Mouse (Mus musculus): ENCODE measurements around the gene Vav3. TPM values are rescaled to one million over a fixed set of nuclear protein-coding genes. Genes with fewer than 3 reads are reported as not detected.

Gene Vav3
- polyA plus RNA-seq, 1 experiment from 2014 or later = 10.4 TPM

GRCm38 (mm10) chr3:109701301-109701700 lies 360.8 kb downstream of the Vav3 start:
- Histone ChIP-seq H3K4me3 (ENCODE audit: low read depth, low read length) (no peak overlapping the region), H3K9ac (ENCODE audit: low read depth, low read length) (no peak overlapping the region), H3K36me3 (ENCODE audit: control insufficient read depth, insufficient read depth) (no peaks in the 10 kb centered on the region), H3K27me3 (replicated peaks; ENCODE audit: control insufficient read depth, insufficient read depth, low read length) (no peaks in the 10 kb centered on the region), H3K4me1 (replicated peaks; ENCODE audit: control insufficient read depth, insufficient read depth, low read length) (no peaks in the 10 kb centered on the region), H3K4me2 (replicated peaks; ENCODE audit: low read depth) (no peak overlapping the region), H3K27ac (ENCODE audit: low read depth, low read length) (no peak overlapping the region), H3K9me3 (ENCODE audit: control insufficient read depth) (no peaks in the 10 kb centered on the region)
- WGBS = 34% methylated on average over 1 of the region's 1 CpGs
- no peak for TF ChIP-seq CTCF (IDR thresholded peaks at IDR 0.05; ENCODE audit: low read depth)
- no peak for ATAC-seq

- TF ChIP-seq CTCF (IDR thresholded peaks at IDR 0.05; ENCODE audit: low read depth) = no peak
- Histone ChIP-seq H3K36me3 (ENCODE audit: control insufficient read depth, insufficient read depth) (no peaks in the 10 kb centered on the region), H3K9me3 (ENCODE audit: control insufficient read depth) (no peaks in the 10 kb centered on the region), H3K4me1 (replicated peaks; ENCODE audit: control insufficient read depth, insufficient read depth, low read length) (no peaks in the 10 kb centered on the region), H3K27me3 (replicated peaks; ENCODE audit: control insufficient read depth, insufficient read depth, low read length) (no peaks in the 10 kb centered on the region), H3K27ac (ENCODE audit: low read depth, low read length) (no peak overlapping the region), H3K9ac (ENCODE audit: low read depth, low read length) (no peak overlapping the region), H3K4me3 (ENCODE audit: low read depth, low read length) (no peak overlapping the region), H3K4me2 (replicated peaks; ENCODE audit: low read depth) (no peak overlapping the region)
- ATAC-seq = no peak
- 81% methylated on average over 2 of the region's 2 CpGs for WGBS
These were observed 367.5 kb downstream of the Vav3 start for GRCm38 (mm10) chr3:109707786-109708460.

- Histone ChIP-seq H3K27me3 (replicated peaks; ENCODE audit: control insufficient read depth, insufficient read depth, low read length) (no peaks in the 10 kb centered on the region), H3K36me3 (ENCODE audit: control insufficient read depth, insufficient read depth) (no peaks in the 10 kb centered on the region), H3K4me2 (replicated peaks; ENCODE audit: low read depth) (no peak overlapping the region), H3K9me3 (ENCODE audit: control insufficient read depth) (no peaks in the 10 kb centered on the region), H3K9ac (ENCODE audit: low read depth, low read length) (no peak overlapping the region), H3K4me3 (ENCODE audit: low read depth, low read length) (no peak overlapping the region), H3K4me1 (replicated peaks; ENCODE audit: control insufficient read depth, insufficient read depth, low read length) (no peaks in the 10 kb centered on the region), H3K27ac (ENCODE audit: low read depth, low read length) (no peak overlapping the region)
- no peak for ATAC-seq
- TF ChIP-seq CTCF (IDR thresholded peaks at IDR 0.05; ENCODE audit: low read depth) = no peak
- WGBS = 88% methylated on average over 7 of the region's 7 CpGs
These were observed 371.3 kb downstream of the Vav3 start for GRCm38 (mm10) chr3:109711751-109712150.

GRCm38 (mm10) chr3:109714476-109714875 lies 374.0 kb downstream of the Vav3 start:
- H3K4me3 ChIP-seq (ENCODE audit: low read depth, low read length) = no peak overlapping the region
- H3K4me1 ChIP-seq (replicated peaks; ENCODE audit: control insufficient read depth, insufficient read depth, low read length) = no peaks in the 10 kb centered on the region
- no peaks in the 10 kb centered on the region for H3K9me3 ChIP-seq (ENCODE audit: control insufficient read depth)
- no peaks in the 10 kb centered on the region for H3K36me3 ChIP-seq (ENCODE audit: control insufficient read depth, insufficient read depth)
- no peaks in the 10 kb centered on the region for H3K27me3 ChIP-seq (replicated peaks; ENCODE audit: control insufficient read depth, insufficient read depth, low read length)
- H3K4me2 ChIP-seq (replicated peaks; ENCODE audit: low read depth) = no peak overlapping the region
- no peak for ATAC-seq
- H3K9ac ChIP-seq (ENCODE audit: low read depth, low read length) = no peak overlapping the region
- H3K27ac ChIP-seq (ENCODE audit: low read depth, low read length) = no peak overlapping the region
- TF ChIP-seq CTCF (IDR thresholded peaks at IDR 0.05; ENCODE audit: low read depth) = no peak

GRCm38 (mm10) chr3:109721753-109722152 lies 381.3 kb downstream of the Vav3 start:
- Histone ChIP-seq H3K27ac (ENCODE audit: low read depth, low read length) (no peak overlapping the region), H3K36me3 (ENCODE audit: control insufficient read depth, insufficient read depth) (no peaks in the 10 kb centered on the region), H3K4me1 (replicated peaks; ENCODE audit: control insufficient read depth, insufficient read depth, low read length) (no peaks in the 10 kb centered on the region), H3K9me3 (ENCODE audit: control insufficient read depth) (no peaks in the 10 kb centered on the region), H3K4me2 (replicated peaks; ENCODE audit: low read depth) (no peak overlapping the region), H3K9ac (ENCODE audit: low read depth, low read length) (no peak overlapping the region), H3K27me3 (replicated peaks; ENCODE audit: control insufficient read depth, insufficient read depth, low read length) (no peaks in the 10 kb centered on the region), H3K4me3 (ENCODE audit: low read depth, low read length) (no peak overlapping the region)
- WGBS = 79% methylated on average over 3 of the region's 3 CpGs
- no peak for ATAC-seq
- TF ChIP-seq CTCF (IDR thresholded peaks at IDR 0.05; ENCODE audit: low read depth) = no peak

- 84% methylated on average over 1 of the region's 1 CpGs for WGBS
- H3K9me3 ChIP-seq (ENCODE audit: control insufficient read depth) = no peaks in the 10 kb centered on the region
- no peaks in the 10 kb centered on the region for H3K27me3 ChIP-seq (replicated peaks; ENCODE audit: control insufficient read depth, insufficient read depth, low read length)
- H3K36me3 ChIP-seq (ENCODE audit: control insufficient read depth, insufficient read depth) = no peaks in the 10 kb centered on the region
- no peak for TF ChIP-seq CTCF (IDR thresholded peaks at IDR 0.05; ENCODE audit: low read depth)
- no peaks in the 10 kb centered on the region for H3K4me1 ChIP-seq (replicated peaks; ENCODE audit: control insufficient read depth, insufficient read depth, low read length)
- no peak for ATAC-seq
- no peak overlapping the region for H3K4me2 ChIP-seq (replicated peaks; ENCODE audit: low read depth)
- H3K4me3 ChIP-seq (ENCODE audit: low read depth, low read length) = no peak overlapping the region
- H3K27ac ChIP-seq (ENCODE audit: low read depth, low read length) = no peak overlapping the region
- H3K9ac ChIP-seq (ENCODE audit: low read depth, low read length) = no peak overlapping the region
These were observed 386.3 kb downstream of the Vav3 start for GRCm38 (mm10) chr3:109726776-109727175.

Data from intestine, postnatal 0 days (tissue).